Mouse (Mus musculus): Measurements from ENCODE around the gene Mybbp1a. TPM values are rescaled to one million over a fixed set of nuclear protein-coding genes. Genes with fewer than 3 reads are reported as not detected.

Gene Mybbp1a
- polyA plus RNA-seq (2012; rRNA removed) (103 and 110 TPM in 2 replicates), polyA plus RNA-seq (2014; fragmentation: Nextera tagmentation; extraction: Ambion mirVana) (123 and 127 TPM in 2 replicates)

- Histone ChIP-seq H3K27me3 (ENCODE audit: control insufficient read depth, insufficient read depth, low read length) (no peaks in the 10 kb centered on the region), H3K9me3 (ENCODE audit: control insufficient read depth, low read length) (no peaks in the 10 kb centered on the region), H3K27ac (replicated peaks; ENCODE audit: low read depth, low read length) (peak within 1 kb of the TSS; percentile 85), H3K4me1 (ENCODE audit: control insufficient read depth, insufficient read depth, low read length) (peaks cover 6% of the 10 kb centered on the region), H3K9ac (ENCODE audit: low read depth, low read length, severe bottlenecking) (peak within 1 kb of the TSS; percentile 80), H3K4me2 (replicated peaks; ENCODE audit: low read depth, low read length, severe bottlenecking) (peak within 1 kb of the TSS; percentile 88), H3K4me3 (replicated peaks; ENCODE audit: low read length) (peak within 1 kb of the TSS; percentile 90), H3K36me3 (ENCODE audit: control insufficient read depth, insufficient read depth, low read length) (peaks cover 38% of the 10 kb centered on the region)
- 0% methylated on average over 46 of the region's 46 CpGs for WGBS
- peak; percentile 98 for DNase-seq (ENCODE audit: low spot score)
- peak; percentile 96; the same call in 1 of the 2 replicates for TF ChIP-seq POLR2A (IDR thresholded peaks at IDR 0.05; ENCODE audit: borderline replicate concordance, extremely low read depth, insufficient read depth, insufficient read length)
- ATAC-seq (ENCODE audit: low FRiP score, low read depth): peak; percentile 93
Measured at GRCm38 (mm10) chr11:72440965-72441664, at the start of gene Mybbp1a. TSS of gene Mybbp1a (plus strand) at chr11:72441355.

- Histone ChIP-seq H3K9me3 (ENCODE audit: control insufficient read depth, low read length) (no peaks in the 10 kb centered on the region), H3K4me3 (replicated peaks; ENCODE audit: low read length) (no peak overlapping the region), H3K4me1 (ENCODE audit: control insufficient read depth, insufficient read depth, low read length) (peaks cover 25% of the 10 kb centered on the region), H3K36me3 (ENCODE audit: control insufficient read depth, insufficient read depth, low read length) (no peaks in the 10 kb centered on the region), H3K4me2 (replicated peaks; ENCODE audit: low read depth, low read length, severe bottlenecking) (no peak overlapping the region), H3K9ac (ENCODE audit: low read depth, low read length, severe bottlenecking) (no peak overlapping the region), H3K27me3 (ENCODE audit: control insufficient read depth, insufficient read depth, low read length) (no peaks in the 10 kb centered on the region), H3K27ac (replicated peaks; ENCODE audit: low read depth, low read length) (no peak overlapping the region)
- DNase-seq (ENCODE audit: low spot score) (no peak), ATAC-seq (ENCODE audit: low FRiP score, low read depth) (no peak)
- no peak for TF ChIP-seq POLR2A (IDR thresholded peaks at IDR 0.05; ENCODE audit: borderline replicate concordance, extremely low read depth, insufficient read depth, insufficient read length)
- 76% methylated on average over 3 of the region's 3 CpGs for WGBS
Measured at GRCm38 (mm10) chr11:72393243-72393642, 47.9 kb upstream of the Mybbp1a start.

GRCm38 (mm10) chr11:72393669-72394068 lies 47.5 kb upstream of the Mybbp1a start:
- no peak for TF ChIP-seq POLR2A (IDR thresholded peaks at IDR 0.05; ENCODE audit: borderline replicate concordance, extremely low read depth, insufficient read depth, insufficient read length)
- peaks cover 25% of the 10 kb centered on the region for H3K4me1 ChIP-seq (ENCODE audit: control insufficient read depth, insufficient read depth, low read length)
- no peaks in the 10 kb centered on the region for H3K27me3 ChIP-seq (ENCODE audit: control insufficient read depth, insufficient read depth, low read length)
- no peaks in the 10 kb centered on the region for H3K9me3 ChIP-seq (ENCODE audit: control insufficient read depth, low read length)
- H3K4me2 ChIP-seq (replicated peaks; ENCODE audit: low read depth, low read length, severe bottlenecking): no peak overlapping the region
- 33% methylated on average over 5 of the region's 5 CpGs for WGBS
- no peak overlapping the region for H3K4me3 ChIP-seq (replicated peaks; ENCODE audit: low read length)
- H3K9ac ChIP-seq (ENCODE audit: low read depth, low read length, severe bottlenecking): no peak overlapping the region
- peak; percentile 22 for DNase-seq (ENCODE audit: low spot score)
- no peak for ATAC-seq (ENCODE audit: low FRiP score, low read depth)
- no peaks in the 10 kb centered on the region for H3K36me3 ChIP-seq (ENCODE audit: control insufficient read depth, insufficient read depth, low read length)
- H3K27ac ChIP-seq (replicated peaks; ENCODE audit: low read depth, low read length): no peak overlapping the region

- DNase-seq (ENCODE audit: low spot score) (no peak), ATAC-seq (ENCODE audit: low FRiP score, low read depth) (no peak)
- no peaks in the 10 kb centered on the region for H3K9me3 ChIP-seq (ENCODE audit: control insufficient read depth, low read length)
- H3K4me3 ChIP-seq (replicated peaks; ENCODE audit: low read length): no peak overlapping the region
- WGBS: 83% methylated on average over 2 of the region's 2 CpGs
- no peak for TF ChIP-seq POLR2A (IDR thresholded peaks at IDR 0.05; ENCODE audit: borderline replicate concordance, extremely low read depth, insufficient read depth, insufficient read length)
- no peak overlapping the region for H3K9ac ChIP-seq (ENCODE audit: low read depth, low read length, severe bottlenecking)
- H3K4me1 ChIP-seq (ENCODE audit: control insufficient read depth, insufficient read depth, low read length): peaks cover 21% of the 10 kb centered on the region
- H3K36me3 ChIP-seq (ENCODE audit: control insufficient read depth, insufficient read depth, low read length): no peaks in the 10 kb centered on the region; the same call in 1 of the 2 replicates
- H3K27ac ChIP-seq (replicated peaks; ENCODE audit: low read depth, low read length): no peak overlapping the region
- no peaks in the 10 kb centered on the region for H3K27me3 ChIP-seq (ENCODE audit: control insufficient read depth, insufficient read depth, low read length)
- no peak overlapping the region for H3K4me2 ChIP-seq (replicated peaks; ENCODE audit: low read depth, low read length, severe bottlenecking)
Measured at GRCm38 (mm10) chr11:72394694-72395093, 46.5 kb upstream of the Mybbp1a start.

GRCm38 (mm10) chr11:72395652-72396051 lies 45.5 kb upstream of the Mybbp1a start:
- no peak overlapping the region for H3K4me2 ChIP-seq (replicated peaks; ENCODE audit: low read depth, low read length, severe bottlenecking)
- ATAC-seq (ENCODE audit: low FRiP score, low read depth) (peak; percentile 48), DNase-seq (ENCODE audit: low spot score) (no peak)
- H3K36me3 ChIP-seq (ENCODE audit: control insufficient read depth, insufficient read depth, low read length): no peaks in the 10 kb centered on the region; the same call in 1 of the 2 replicates
- H3K9me3 ChIP-seq (ENCODE audit: control insufficient read depth, low read length): no peaks in the 10 kb centered on the region
- 38% methylated on average over 6 of the region's 6 CpGs for WGBS
- no peak overlapping the region for H3K4me3 ChIP-seq (replicated peaks; ENCODE audit: low read length)
- H3K9ac ChIP-seq (ENCODE audit: low read depth, low read length, severe bottlenecking): no peak overlapping the region
- TF ChIP-seq POLR2A (IDR thresholded peaks at IDR 0.05; ENCODE audit: borderline replicate concordance, extremely low read depth, insufficient read depth, insufficient read length): no peak
- H3K27me3 ChIP-seq (ENCODE audit: control insufficient read depth, insufficient read depth, low read length): no peaks in the 10 kb centered on the region
- H3K4me1 ChIP-seq (ENCODE audit: control insufficient read depth, insufficient read depth, low read length): peaks cover 18% of the 10 kb centered on the region
- no peak overlapping the region; the same call in 1 of the 2 replicates for H3K27ac ChIP-seq (replicated peaks; ENCODE audit: low read depth, low read length)
